Mouse (Mus musculus): ENCODE data around the gene Itgb6. TPM values are rescaled to one million over a fixed set of nuclear protein-coding genes. Genes with fewer than 3 reads are reported as not detected.

The Itgb6 gene
- polyA plus RNA-seq, 1 experiment from 2014 or later, result not detected

- Histone ChIP-seq H3K4me2 (replicated peaks) (0 out of 2 replicates have a peak overlapping the region, but pooled peaks have one; percentile 0), H3K4me1 (replicated peaks; ENCODE audit: control insufficient read depth, insufficient read depth, low read length) (no peaks in the 10 kb centered on the region), H3K36me3 (replicated peaks; ENCODE audit: control insufficient read depth, insufficient read depth) (no peaks in the 10 kb centered on the region), H3K4me3 (replicated peaks; ENCODE audit: low read length) (no peak overlapping the region), H3K27ac (no peak overlapping the region), H3K9ac (no peak overlapping the region), H3K9me3 (ENCODE audit: control insufficient read depth, low read length) (no peaks in the 10 kb centered on the region), H3K27me3 (ENCODE audit: control insufficient read depth, insufficient read depth, low read length) (no peaks in the 10 kb centered on the region)
- no peak for DNase-seq (ENCODE audit: low spot score)
- ATAC-seq (ENCODE audit: low FRiP score), result no peak
- WGBS, result 55% methylated on average over 17 of the region's 17 CpGs
Measured at GRCm38 (mm10) chr2:60672973-60673954, 49.2 kb downstream of the Itgb6 start.

GRCm38 (mm10) chr2:60671215-60671614, 51.2 kb downstream of the Itgb6 start:
- Histone ChIP-seq H3K4me1 (replicated peaks; ENCODE audit: control insufficient read depth, insufficient read depth, low read length) (no peaks in the 10 kb centered on the region), H3K4me3 (replicated peaks; ENCODE audit: low read length) (no peak overlapping the region), H3K9me3 (ENCODE audit: control insufficient read depth, low read length) (no peaks in the 10 kb centered on the region), H3K36me3 (replicated peaks; ENCODE audit: control insufficient read depth, insufficient read depth) (no peaks in the 10 kb centered on the region), H3K27me3 (ENCODE audit: control insufficient read depth, insufficient read depth, low read length) (no peaks in the 10 kb centered on the region), H3K27ac (no peak overlapping the region), H3K4me2 (replicated peaks) (no peak overlapping the region), H3K9ac (no peak overlapping the region)
- no peak for DNase-seq (ENCODE audit: low spot score)
- 100% methylated on average over 1 of the region's 1 CpGs for WGBS
- ATAC-seq (ENCODE audit: low FRiP score), result no peak

- H3K9me3 ChIP-seq (ENCODE audit: control insufficient read depth, low read length), result no peaks in the 10 kb centered on the region
- ATAC-seq (ENCODE audit: low FRiP score), result no peak
- no peaks in the 10 kb centered on the region for H3K36me3 ChIP-seq (replicated peaks; ENCODE audit: control insufficient read depth, insufficient read depth)
- DNase-seq (ENCODE audit: low spot score), result no peak
- no peak overlapping the region for H3K4me3 ChIP-seq (replicated peaks; ENCODE audit: low read length)
- no peak overlapping the region for H3K9ac ChIP-seq
- no peaks in the 10 kb centered on the region for H3K4me1 ChIP-seq (replicated peaks; ENCODE audit: control insufficient read depth, insufficient read depth, low read length)
- 68% methylated on average over 1 of the region's 1 CpGs for WGBS
- H3K27ac ChIP-seq, result no peak overlapping the region
- H3K4me2 ChIP-seq (replicated peaks), result no peak overlapping the region
- H3K27me3 ChIP-seq (ENCODE audit: control insufficient read depth, insufficient read depth, low read length), result no peaks in the 10 kb centered on the region
Measured at GRCm38 (mm10) chr2:60663071-60663470, 59.4 kb downstream of the Itgb6 start.

- no peak overlapping the region for H3K4me3 ChIP-seq (replicated peaks; ENCODE audit: low read length)
- no peaks in the 10 kb centered on the region for H3K4me1 ChIP-seq (replicated peaks; ENCODE audit: control insufficient read depth, insufficient read depth, low read length)
- no peaks in the 10 kb centered on the region for H3K27me3 ChIP-seq (ENCODE audit: control insufficient read depth, insufficient read depth, low read length)
- no peak overlapping the region for H3K9ac ChIP-seq
- H3K4me2 ChIP-seq (replicated peaks), result no peak overlapping the region
- WGBS, result 96% methylated on average over 4 of the region's 4 CpGs
- DNase-seq (ENCODE audit: low spot score) (no peak), ATAC-seq (ENCODE audit: low FRiP score) (no peak)
- no peaks in the 10 kb centered on the region for H3K36me3 ChIP-seq (replicated peaks; ENCODE audit: control insufficient read depth, insufficient read depth)
- no peak overlapping the region for H3K27ac ChIP-seq
- H3K9me3 ChIP-seq (ENCODE audit: control insufficient read depth, low read length), result no peaks in the 10 kb centered on the region
Measured at GRCm38 (mm10) chr2:60659993-60660392, 62.5 kb downstream of the Itgb6 start.

GRCm38 (mm10) chr2:60658992-60659391, 63.5 kb downstream of the Itgb6 start:
- H3K4me2 ChIP-seq (replicated peaks), result no peak overlapping the region
- 80% methylated on average over 3 of the region's 3 CpGs for WGBS
- no peak overlapping the region for H3K4me3 ChIP-seq (replicated peaks; ENCODE audit: low read length)
- H3K27ac ChIP-seq, result no peak overlapping the region
- DNase-seq (ENCODE audit: low spot score) (no peak), ATAC-seq (ENCODE audit: low FRiP score) (no peak)
- no peaks in the 10 kb centered on the region for H3K36me3 ChIP-seq (replicated peaks; ENCODE audit: control insufficient read depth, insufficient read depth)
- no peaks in the 10 kb centered on the region for H3K4me1 ChIP-seq (replicated peaks; ENCODE audit: control insufficient read depth, insufficient read depth, low read length)
- no peak overlapping the region for H3K9ac ChIP-seq
- no peaks in the 10 kb centered on the region for H3K9me3 ChIP-seq (ENCODE audit: control insufficient read depth, low read length)
- H3K27me3 ChIP-seq (ENCODE audit: control insufficient read depth, insufficient read depth, low read length), result no peaks in the 10 kb centered on the region

GRCm38 (mm10) chr2:60654828-60655227, 67.6 kb downstream of the Itgb6 start:
- WGBS, result 60% methylated on average over 4 of the region's 4 CpGs
- no peaks in the 10 kb centered on the region for H3K4me1 ChIP-seq (replicated peaks; ENCODE audit: control insufficient read depth, insufficient read depth, low read length)

GRCm38 (mm10) chr2:60650155-60650554, 72.3 kb downstream of the Itgb6 start:
- DNase-seq (ENCODE audit: low spot score) (no peak), ATAC-seq (ENCODE audit: low FRiP score) (no peak)
- Histone ChIP-seq H3K4me3 (replicated peaks; ENCODE audit: low read length) (no peak overlapping the region), H3K27me3 (ENCODE audit: control insufficient read depth, insufficient read depth, low read length) (no peaks in the 10 kb centered on the region), H3K4me1 (replicated peaks; ENCODE audit: control insufficient read depth, insufficient read depth, low read length) (no peaks in the 10 kb centered on the region), H3K36me3 (replicated peaks; ENCODE audit: control insufficient read depth, insufficient read depth) (no peaks in the 10 kb centered on the region), H3K9ac (no peak overlapping the region), H3K9me3 (ENCODE audit: control insufficient read depth, low read length) (no peaks in the 10 kb centered on the region), H3K4me2 (replicated peaks) (no peak overlapping the region), H3K27ac (no peak overlapping the region)
- 95% methylated on average over 5 of the region's 5 CpGs for WGBS

More at GRCm38 (mm10) chr2:60654828-60655227, 67.6 kb downstream of the Itgb6 start:
- no peaks in the 10 kb centered on the region for H3K9me3 ChIP-seq (ENCODE audit: control insufficient read depth, low read length)
- ATAC-seq (ENCODE audit: low FRiP score) (no peak), DNase-seq (ENCODE audit: low spot score) (no peak)
- H3K27me3 ChIP-seq (ENCODE audit: control insufficient read depth, insufficient read depth, low read length), result no peaks in the 10 kb centered on the region
- H3K4me2 ChIP-seq (replicated peaks), result no peak overlapping the region
- H3K9ac ChIP-seq, result no peak overlapping the region
- no peak overlapping the region for H3K27ac ChIP-seq
- no peaks in the 10 kb centered on the region for H3K36me3 ChIP-seq (replicated peaks; ENCODE audit: control insufficient read depth, insufficient read depth)
- no peak overlapping the region for H3K4me3 ChIP-seq (replicated peaks; ENCODE audit: low read length)

- 58% methylated on average over 5 of the region's 5 CpGs for WGBS
- peak; percentile 29; the same call in 1 of the 2 replicates for ATAC-seq (ENCODE audit: low FRiP score)
Measured at GRCm38 (mm10) chr2:60647650-60648049, 74.8 kb downstream of the Itgb6 start.

GRCm38 (mm10) chr2:60646583-60646982, 75.9 kb downstream of the Itgb6 start:
- 79% methylated on average over 6 of the region's 6 CpGs for WGBS
- ATAC-seq (ENCODE audit: low FRiP score) (no peak), DNase-seq (ENCODE audit: low spot score) (no peak)
- Histone ChIP-seq H3K4me1 (replicated peaks; ENCODE audit: control insufficient read depth, insufficient read depth, low read length) (no peaks in the 10 kb centered on the region), H3K4me2 (replicated peaks) (no peak overlapping the region), H3K9me3 (ENCODE audit: control insufficient read depth, low read length) (no peaks in the 10 kb centered on the region), H3K9ac (no peak overlapping the region), H3K36me3 (replicated peaks; ENCODE audit: control insufficient read depth, insufficient read depth) (no peaks in the 10 kb centered on the region), H3K27ac (peak overlapping the region; percentile 54; the same call in 1 of the 2 replicates), H3K4me3 (replicated peaks; ENCODE audit: low read length) (no peak overlapping the region), H3K27me3 (ENCODE audit: control insufficient read depth, insufficient read depth, low read length) (no peaks in the 10 kb centered on the region)

More at GRCm38 (mm10) chr2:60647650-60648049, 74.8 kb downstream of the Itgb6 start:
- no peaks in the 10 kb centered on the region for H3K4me1 ChIP-seq (replicated peaks; ENCODE audit: control insufficient read depth, insufficient read depth, low read length)
- DNase-seq (ENCODE audit: low spot score), result no peak
- H3K27ac ChIP-seq, result no peak overlapping the region
- H3K4me3 ChIP-seq (replicated peaks; ENCODE audit: low read length), result no peak overlapping the region
- no peak overlapping the region for H3K4me2 ChIP-seq (replicated peaks)
- H3K36me3 ChIP-seq (replicated peaks; ENCODE audit: control insufficient read depth, insufficient read depth), result no peaks in the 10 kb centered on the region
- H3K9me3 ChIP-seq (ENCODE audit: control insufficient read depth, low read length), result no peaks in the 10 kb centered on the region
- no peak overlapping the region for H3K9ac ChIP-seq
- no peaks in the 10 kb centered on the region for H3K27me3 ChIP-seq (ENCODE audit: control insufficient read depth, insufficient read depth, low read length)

Measured in hindbrain, embryonic 14.5 days (tissue).